Mouse (Mus musculus) fat pad, adult 2 months (tissue): ENCODE results near the gene Cbx2.

Experiments
- DNase-seq: peaks from one replicate; pipeline ENCODE4 v3.0.0-alpha.2; 2011; ENCODE audit warnings: low read depth, low spot score; ENCODE audit errors: extremely low read depth

The Cbx2 gene

GRCm38 (mm10) chr11:119022895-119023615 is at the start of gene Cbx2:
Gene Cbx2 (plus strand): TSS chr11:119022962.
- no peak for DNase-seq

GRCm38 (mm10) chr11:118974340-118974739 is 48.4 kb upstream of the Cbx2 start:
- DNase-seq: no peak

- DNase-seq: no peak
Observed at GRCm38 (mm10) chr11:118975427-118975826, 47.3 kb upstream of the Cbx2 start.

DNA sequence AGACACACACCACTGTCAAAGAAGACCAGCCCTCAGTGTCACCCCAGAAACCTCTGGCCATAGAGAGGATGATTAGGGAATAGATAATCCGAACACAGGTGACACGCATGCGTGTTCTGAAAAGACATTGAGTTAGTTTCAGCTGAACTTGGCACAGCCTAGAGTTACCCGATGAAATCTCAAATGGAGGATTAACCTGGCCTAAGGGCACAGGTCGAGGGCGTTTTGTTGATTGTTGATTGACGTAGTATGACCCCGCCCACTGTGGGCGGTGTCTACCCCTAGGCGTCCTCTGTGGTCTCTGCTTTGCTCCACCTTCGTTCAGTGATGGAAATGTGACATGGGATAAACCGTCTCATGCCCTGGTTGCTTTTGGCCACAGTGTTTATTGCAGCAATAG is 46.8 kb upstream of the Cbx2 start:
- DNase-seq: peak; percentile 31

GRCm38 (mm10) chr11:118980388-118980787 is 42.4 kb upstream of the Cbx2 start:
- DNase-seq: no peak

DNA sequence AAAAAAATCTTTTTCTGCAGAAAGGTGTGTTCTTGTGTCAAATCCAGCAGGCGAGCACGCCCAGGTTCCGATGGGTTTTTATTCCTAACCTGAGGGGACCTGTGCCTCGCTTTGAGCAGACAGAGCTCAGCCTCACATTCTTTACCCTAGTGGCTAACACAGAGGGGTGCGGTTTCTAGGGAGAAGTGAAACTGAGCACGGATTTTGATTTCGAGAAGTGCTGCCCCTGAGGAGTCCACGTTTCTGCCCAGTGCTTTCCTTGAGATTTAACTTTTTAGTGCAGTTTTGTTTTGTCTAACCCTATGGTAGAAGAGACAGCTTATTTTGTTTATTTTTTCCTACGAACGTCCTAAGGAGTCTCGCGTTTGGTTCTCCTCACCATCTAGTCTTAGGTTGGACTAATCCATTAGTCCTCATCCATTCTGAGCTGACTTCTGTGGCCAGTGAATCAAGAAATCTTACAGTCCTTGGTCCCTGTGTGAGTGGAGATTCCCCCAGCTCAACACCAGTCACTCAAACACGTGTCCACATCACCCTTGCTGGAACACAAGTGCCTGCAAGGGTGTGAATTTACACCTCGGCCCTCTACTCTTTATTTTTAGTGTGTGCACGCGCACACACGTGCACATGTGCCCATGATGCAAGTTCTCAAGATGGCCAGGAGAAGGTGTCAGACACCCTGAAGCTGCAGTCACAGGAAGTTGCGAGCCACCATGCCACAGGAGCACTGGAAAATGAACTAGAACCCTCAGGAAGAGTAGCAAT is 41.6 kb upstream of the Cbx2 start:
- no peak for DNase-seq

GRCm38 (mm10) chr11:118982593-118983113 is 40.1 kb upstream of the Cbx2 start:
- DNase-seq: no peak

DNA sequence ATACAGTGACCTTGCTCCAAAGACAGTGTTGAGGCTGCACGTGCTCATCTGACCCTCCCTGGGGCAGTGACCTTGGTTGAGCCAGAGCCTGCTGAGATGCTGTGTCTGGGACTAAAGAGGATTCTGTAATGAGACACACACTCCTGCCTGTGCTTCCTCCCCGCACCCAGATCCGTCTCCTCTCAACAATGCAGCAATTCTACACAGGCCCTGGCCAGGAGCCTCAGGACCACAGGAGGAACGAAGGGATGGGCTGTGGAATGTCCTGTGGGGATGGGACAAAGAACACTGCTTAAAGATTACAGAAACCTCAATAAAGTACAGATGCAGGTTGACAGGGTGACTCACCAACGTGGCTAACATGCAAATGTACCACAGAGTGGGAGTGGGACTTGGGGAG is 37.2 kb upstream of the Cbx2 start:
- no peak for DNase-seq

- no peak for DNase-seq
Observed at GRCm38 (mm10) chr11:118987999-118988398, 34.8 kb upstream of the Cbx2 start, which contains the start of gene Enpp7. Gene Enpp7 (plus strand): TSS chr11:118988188.

DNA sequence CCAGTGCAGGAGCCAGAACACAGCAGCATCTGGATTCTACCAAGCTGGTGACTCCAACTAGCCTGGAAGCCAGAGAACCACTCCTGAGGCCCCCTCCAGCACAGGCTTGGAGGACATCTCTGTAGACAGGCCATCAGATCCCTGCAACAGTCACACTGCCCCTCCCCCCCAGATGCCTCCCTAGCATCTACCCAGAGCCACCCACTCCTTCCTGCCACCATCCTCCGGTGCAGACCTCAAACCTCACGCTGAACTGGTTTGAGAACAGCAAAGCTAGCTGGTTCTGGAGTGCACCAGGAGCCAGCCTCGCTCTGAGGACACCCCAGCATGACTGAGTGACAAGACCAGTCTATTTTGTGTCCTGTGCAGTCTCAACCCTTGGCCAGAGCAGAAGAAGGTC is 30.0 kb upstream of the Cbx2 start:
- no peak for DNase-seq

GRCm38 (mm10) chr11:118995448-118995847 is 27.3 kb upstream of the Cbx2 start:
- no peak for DNase-seq

GRCm38 (mm10) chr11:118997182-118997581 is 25.6 kb upstream of the Cbx2 start:
- no peak for DNase-seq

DNA sequence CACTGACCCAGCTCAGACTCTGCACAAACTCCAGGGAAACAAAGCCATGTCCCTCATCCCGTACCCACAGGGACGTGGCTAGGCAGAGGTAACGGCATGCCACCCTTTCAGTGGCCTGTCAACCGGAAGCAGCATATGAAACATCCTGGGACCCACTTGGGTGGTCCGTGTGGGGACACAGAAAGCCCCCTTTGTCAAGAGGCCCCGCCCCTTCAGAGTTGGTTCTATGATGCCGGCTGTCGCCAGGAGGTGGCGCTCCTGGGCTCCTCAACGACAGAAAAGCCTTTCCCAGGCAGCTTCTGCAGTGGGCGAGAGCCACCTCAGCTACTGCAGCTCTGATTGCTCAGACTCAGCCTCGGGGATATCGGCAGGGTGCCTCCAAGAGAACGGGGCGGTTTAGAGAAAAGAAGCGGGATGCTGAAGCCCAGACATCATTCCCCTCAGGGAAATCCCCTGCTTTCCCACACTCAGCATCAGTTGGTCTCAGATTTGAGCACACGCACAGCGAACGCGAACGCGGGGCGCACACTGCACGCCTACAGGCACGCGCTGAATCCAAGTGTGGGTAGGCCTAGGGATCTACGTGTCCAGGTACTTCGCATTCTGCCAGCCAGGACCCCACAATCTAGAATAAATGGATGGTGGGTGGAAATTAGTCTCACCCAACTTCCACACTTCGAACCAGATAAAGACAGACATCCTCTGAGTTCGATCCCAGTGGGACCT is 24.1 kb upstream of the Cbx2 start:
- DNase-seq: no peak

GRCm38 (mm10) chr11:118999361-118999804 is 23.4 kb upstream of the Cbx2 start:
- DNase-seq: no peak

- no peak for DNase-seq
Observed at GRCm38 (mm10) chr11:119000877-119001276, 21.9 kb upstream of the Cbx2 start.

- no peak for DNase-seq
Observed at GRCm38 (mm10) chr11:119001493-119002128, 21.2 kb upstream of the Cbx2 start.

DNA sequence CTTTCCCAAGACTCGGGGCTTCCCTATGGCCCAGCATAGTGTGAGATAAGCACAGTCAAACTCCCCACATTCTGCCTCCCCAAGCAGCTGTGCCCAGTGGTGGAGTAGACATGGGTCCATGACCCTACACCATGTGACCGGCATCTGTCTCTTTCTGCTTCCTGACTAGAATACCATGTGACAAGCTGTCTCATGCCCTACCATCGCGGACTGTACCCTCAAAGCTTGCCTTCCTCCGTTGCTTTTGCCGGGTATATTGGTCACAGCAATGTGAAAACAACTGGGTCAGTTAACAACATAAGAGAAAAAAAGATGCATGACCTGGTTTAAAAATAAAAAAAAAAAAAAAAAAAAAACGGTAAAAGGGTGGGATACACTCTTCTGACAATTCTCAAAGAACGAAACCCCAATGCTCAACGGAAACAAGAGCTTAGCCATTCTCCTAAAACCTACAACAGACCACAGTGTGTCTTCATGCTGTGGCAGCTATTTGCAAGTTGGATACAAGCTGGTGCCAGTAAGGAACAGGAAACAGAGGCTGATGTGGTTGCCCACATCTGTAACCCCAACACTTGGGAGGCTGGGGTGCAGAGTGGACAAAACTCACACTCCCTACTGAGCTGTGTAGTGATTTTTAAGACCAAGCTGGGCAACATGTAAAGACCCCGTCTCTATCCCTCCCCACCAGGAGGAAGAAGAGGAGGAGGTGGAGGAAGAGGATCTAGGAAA is 17.1 kb upstream of the Cbx2 start:
- DNase-seq: no peak

GRCm38 (mm10) chr11:119006462-119006861 is 16.3 kb upstream of the Cbx2 start:
- no peak for DNase-seq

GRCm38 (mm10) chr11:119007461-119008456 is 15.0 kb upstream of the Cbx2 start:
- DNase-seq: no peak
